Mouse (Mus musculus): Measurements from ENCODE around the gene Arhgef2. TPM values are rescaled to one million over a fixed set of nuclear protein-coding genes. Genes with fewer than 3 reads are reported as not detected.

The Arhgef2 gene
- polyA plus RNA-seq, 1 experiment from 2014 or later, result 99.0 TPM

GRCm38 (mm10) chr3:88689079-88689478, 83.3 kb downstream of the Arhgef2 start:
- 93% methylated on average over 5 of the region's 5 CpGs for WGBS
- H3K9me3 ChIP-seq (ENCODE audit: control insufficient read depth, low read length), result no peaks in the 10 kb centered on the region
- no peak overlapping the region for H3K4me2 ChIP-seq
- H3K27ac ChIP-seq (ENCODE audit: low read depth, low read length), result no peak overlapping the region
- peaks cover 10% of the 10 kb centered on the region for H3K4me1 ChIP-seq (ENCODE audit: control insufficient read depth, insufficient read depth, low read length)
- no peak for ATAC-seq (ENCODE audit: low FRiP score)
- no peak overlapping the region for H3K4me3 ChIP-seq (ENCODE audit: low read depth, low read length)
- peaks cover 26% of the 10 kb centered on the region for H3K36me3 ChIP-seq (ENCODE audit: control insufficient read depth, insufficient read depth, low read length)
- peak; percentile 74 for DNase-seq (ENCODE audit: low spot score, missing footprints)
- H3K27me3 ChIP-seq (ENCODE audit: control insufficient read depth, insufficient read depth, low read length), result no peaks in the 10 kb centered on the region
- no peak overlapping the region for H3K9ac ChIP-seq (ENCODE audit: low read length)

GRCm38 (mm10) chr3:88695545-88695944, 89.8 kb downstream of the Arhgef2 start:
- Histone ChIP-seq H3K36me3 (ENCODE audit: control insufficient read depth, insufficient read depth, low read length) (peaks cover 55% of the 10 kb centered on the region), H3K4me2 (no peak overlapping the region)

More at GRCm38 (mm10) chr3:88695545-88695944, 89.8 kb downstream of the Arhgef2 start:
- H3K27ac ChIP-seq (ENCODE audit: low read depth, low read length), result no peak overlapping the region
- no peaks in the 10 kb centered on the region for H3K9me3 ChIP-seq (ENCODE audit: control insufficient read depth, low read length)
- DNase-seq (ENCODE audit: low spot score, missing footprints) (peak; percentile 86), ATAC-seq (ENCODE audit: low FRiP score) (no peak)
- H3K9ac ChIP-seq (ENCODE audit: low read length), result no peak overlapping the region
- no peaks in the 10 kb centered on the region for H3K27me3 ChIP-seq (ENCODE audit: control insufficient read depth, insufficient read depth, low read length)
- no peak overlapping the region for H3K4me3 ChIP-seq (ENCODE audit: low read depth, low read length)
- H3K4me1 ChIP-seq (ENCODE audit: control insufficient read depth, insufficient read depth, low read length), result no peaks in the 10 kb centered on the region

Other genes with a start within 250 kb of the Arhgef2 start
- gene Paqr6, start 241.4 kb upstream of the Arhgef2 start, polyA plus RNA-seq (2014; fragmentation: Nextera tagmentation; extraction: Ambion mirVana), result 0.15 and 0.29 TPM in 2 replicates
- gene Bglap3, start 233.2 kb upstream of the Arhgef2 start, polyA plus RNA-seq (2014; fragmentation: Nextera tagmentation; extraction: Ambion mirVana), result 0.08 and 0.12 TPM in 2 replicates
- gene Bglap2, start 227.3 kb upstream of the Arhgef2 start, polyA plus RNA-seq (2014; fragmentation: Nextera tagmentation; extraction: Ambion mirVana), result not detected in 2 replicates
- 0.48 TPM in 1 of 2 replicates, not detected in the other for gene Bglap, start 221.5 kb upstream of the Arhgef2 start, polyA plus RNA-seq (2014; fragmentation: Nextera tagmentation; extraction: Ambion mirVana)
- gene Pmf1, start 195.6 kb upstream of the Arhgef2 start, polyA plus RNA-seq (2014; fragmentation: Nextera tagmentation; extraction: Ambion mirVana), result 128 and 132 TPM in 2 replicates
- gene Slc25a44, start 180.8 kb upstream of the Arhgef2 start, polyA plus RNA-seq (2014; fragmentation: Nextera tagmentation; extraction: Ambion mirVana), result 20.8 and 22.3 TPM in 2 replicates
- gene Sema4a, start 144.8 kb upstream of the Arhgef2 start, polyA plus RNA-seq (2014; fragmentation: Nextera tagmentation; extraction: Ambion mirVana), result 6.3 and 6.8 TPM in 2 replicates
- 17.9 and 21.2 TPM in 2 replicates for gene Lmna, start 96.0 kb upstream of the Arhgef2 start, polyA plus RNA-seq (2014; fragmentation: Nextera tagmentation; extraction: Ambion mirVana)
- gene Mex3a, start 73.6 kb upstream of the Arhgef2 start, polyA plus RNA-seq (2014; fragmentation: Nextera tagmentation; extraction: Ambion mirVana), result 44.5 and 45.1 TPM in 2 replicates
- gene Rab25, start 57.7 kb upstream of the Arhgef2 start, polyA plus RNA-seq (2014; fragmentation: Nextera tagmentation; extraction: Ambion mirVana), result 0.25 and 0.86 TPM in 2 replicates
- gene Lamtor2, start 52.9 kb upstream of the Arhgef2 start, polyA plus RNA-seq (2014; fragmentation: Nextera tagmentation; extraction: Ambion mirVana), result 87.2 and 103 TPM in 2 replicates
- 72.4 and 73.0 TPM in 2 replicates for gene Ubqln4, start 52.2 kb upstream of the Arhgef2 start, polyA plus RNA-seq (2014; fragmentation: Nextera tagmentation; extraction: Ambion mirVana)
- gene Ssr2, start 30.1 kb upstream of the Arhgef2 start, polyA plus RNA-seq (2014; fragmentation: Nextera tagmentation; extraction: Ambion mirVana), result 154 and 157 TPM in 2 replicates
- gene Rxfp4, start 47.2 kb downstream of the Arhgef2 start, polyA plus RNA-seq (2014; fragmentation: Nextera tagmentation; extraction: Ambion mirVana), result 0.14 TPM in 1 of 2 replicates, not detected in the other
- gene Khdc4, start 79.8 kb downstream of the Arhgef2 start, polyA plus RNA-seq (2014; fragmentation: Nextera tagmentation; extraction: Ambion mirVana), result 107 and 109 TPM in 2 replicates
- gene Rit1, start 110.9 kb downstream of the Arhgef2 start, polyA plus RNA-seq (2014; fragmentation: Nextera tagmentation; extraction: Ambion mirVana), result 43.8 and 48.8 TPM in 2 replicates
- 178 and 180 TPM in 2 replicates for gene Syt11, start 169.2 kb downstream of the Arhgef2 start, polyA plus RNA-seq (2014; fragmentation: Nextera tagmentation; extraction: Ambion mirVana)
- 15.3 TPM in 2 replicates for gene Gon4l, start 229.3 kb downstream of the Arhgef2 start, polyA plus RNA-seq (2014; fragmentation: Nextera tagmentation; extraction: Ambion mirVana)